Mouse (Mus musculus) bone marrow, adult 2 months (tissue): ENCODE results near the gene Myo1b. TPM values are rescaled to one million over a fixed set of nuclear protein-coding genes. Genes with fewer than 3 reads are reported as not detected.

Experiments
- H3K27ac ChIP-seq: fragments of 200-500 bp; 2 replicates; pipeline ENCODE4 v1.5.1; 2012; ENCODE audit warnings: low read depth, mild to moderate bottlenecking, control low read depth, inconsistent platforms, low read length; ENCODE audit not compliant: control insufficient read depth, poor library complexity, insufficient read depth
- H3K4me1 ChIP-seq: fragments of 200-500 bp; 2 replicates; pipeline ENCODE4 v1.6.1; 2011; ENCODE audit warnings: low read length; ENCODE audit not compliant: control insufficient read depth, insufficient read depth
- H3K4me3 ChIP-seq: fragments of 200-500 bp; replicated peaks from 2 replicates; pipeline ENCODE3; 2011; ENCODE audit warnings: mild to moderate bottlenecking, low read depth, low read length, control low read depth; ENCODE audit not compliant: control insufficient read depth
- CTCF ChIP-seq: fragments of 200-500 bp; IDR thresholded peaks from 2 replicates; pipeline ENCODE4 v1.5.1; 2011; ENCODE audit warnings: low read length, control low read depth; ENCODE audit not compliant: control insufficient read depth, insufficient read depth
- POLR2A ChIP-seq: fragments of 200-500 bp; IDR thresholded peaks from 2 replicates; pipeline ENCODE4 v1.6.1; 2011; ENCODE audit warnings: low read depth, mild to moderate bottlenecking, control low read depth, low read length, borderline replicate concordance; ENCODE audit not compliant: control insufficient read depth
- WGBS: fragments of 180-500 bp; shearing (Covaris S2); methylation state at CpG from one replicate; pipeline ENCODE4 v1.1.7; 2018; 5-methylcytosine and 5-hydroxymethylcytosine counted together
- polyA plus RNA-seq: library from polyadenylated mRNA; stranded (reverse); fragments of >200 nt; gene quantifications from 2 replicates; pipeline ENCODE4 v1.2.4, GENCODE M21; 2011; ENCODE audit warnings: low replicate concordance; ENCODE audit not compliant: missing spikeins, insufficient read depth, insufficient read length

Gene Myo1b
- polyA plus RNA-seq, 1 experiment = 5.3 TPM

GRCm38 (mm10) chr1:51804296-51805039 lies 111.4 kb downstream of the Myo1b start:
- no peak overlapping the region for H3K27ac ChIP-seq
- TF ChIP-seq CTCF = no peak
- TF ChIP-seq POLR2A = no peak
- H3K4me1 ChIP-seq = no peaks in the 10 kb centered on the region; the same call in 1 of the 2 replicates
- no peak overlapping the region for H3K4me3 ChIP-seq
- 79% methylated on average over 12 of the region's 12 CpGs for WGBS

GRCm38 (mm10) chr1:51798011-51798471 lies 117.8 kb downstream of the Myo1b start:
- TF ChIP-seq CTCF (no peak), POLR2A (no peak)
- WGBS = 78% methylated on average over 7 of the region's 7 CpGs
- H3K4me1 ChIP-seq = no peaks in the 10 kb centered on the region

GRCm38 (mm10) chr1:51795586-51796309 lies 120.1 kb downstream of the Myo1b start:
- H3K27ac ChIP-seq = no peak overlapping the region
- 79% methylated on average over 9 of the region's 9 CpGs for WGBS
- no peak for TF ChIP-seq CTCF
- H3K4me3 ChIP-seq = no peak overlapping the region
- no peaks in the 10 kb centered on the region for H3K4me1 ChIP-seq

More at GRCm38 (mm10) chr1:51798011-51798471, 117.8 kb downstream of the Myo1b start:
- no peak overlapping the region for H3K27ac ChIP-seq
- no peak overlapping the region for H3K4me3 ChIP-seq

- TF ChIP-seq CTCF = no peak
- TF ChIP-seq POLR2A = no peak
- WGBS = 35% methylated on average over 6 of the region's 6 CpGs
- H3K4me1 ChIP-seq = peaks cover 1% of the 10 kb centered on the region; the same call in 1 of the 2 replicates
- H3K4me3 ChIP-seq = no peak overlapping the region
- no peak overlapping the region for H3K27ac ChIP-seq
Observed at GRCm38 (mm10) chr1:51789269-51789668, 126.6 kb downstream of the Myo1b start.

- WGBS = 67% methylated on average over 6 of the region's 6 CpGs
- peaks cover 1% of the 10 kb centered on the region; the same call in 1 of the 2 replicates for H3K4me1 ChIP-seq
- no peak overlapping the region for H3K4me3 ChIP-seq
- no peak for TF ChIP-seq CTCF
- TF ChIP-seq POLR2A = no peak
- H3K27ac ChIP-seq = no peak overlapping the region
Observed at GRCm38 (mm10) chr1:51782091-51782490, 133.8 kb downstream of the Myo1b start.

- Histone ChIP-seq H3K4me1 (peaks cover 1% of the 10 kb centered on the region; the same call in 1 of the 2 replicates), H3K27ac (no peak overlapping the region), H3K4me3 (no peak overlapping the region)
- TF ChIP-seq CTCF = no peak
Observed at GRCm38 (mm10) chr1:51780357-51780756, 135.5 kb downstream of the Myo1b start.

GRCm38 (mm10) chr1:51778241-51778640 lies 137.6 kb downstream of the Myo1b start:
- Histone ChIP-seq H3K4me1 (no peaks in the 10 kb centered on the region; the same call in 1 of the 2 replicates), H3K27ac (no peak overlapping the region), H3K4me3 (no peak overlapping the region)
- WGBS = 85% methylated on average over 7 of the region's 7 CpGs
- no peak for TF ChIP-seq POLR2A
- TF ChIP-seq CTCF = no peak

GRCm38 (mm10) chr1:51770504-51770871 lies 145.4 kb downstream of the Myo1b start:
- Histone ChIP-seq H3K4me3 (no peak overlapping the region), H3K4me1 (no peaks in the 10 kb centered on the region; the same call in 1 of the 2 replicates), H3K27ac (no peak overlapping the region)
- WGBS = 78% methylated on average over 5 of the region's 5 CpGs
- TF ChIP-seq CTCF (no peak), POLR2A (no peak)
